Mouse (Mus musculus): ENCODE results near the gene Zfp386. TPM values are rescaled to one million over a fixed set of nuclear protein-coding genes. Genes with fewer than 3 reads are reported as not detected.

Zfp386 gene
- total and polyA plus RNA-seq, 2 experiments from 2014 or later: 30.5 to 33.3 TPM

GRCm38 (mm10) chr12:116048766-116049165 lies 1.2 kb downstream of the Zfp386 start:
- no peak overlapping the region for H3K27ac ChIP-seq
- TF ChIP-seq CTCF (IDR thresholded peaks at IDR 0.05; ENCODE audit: low read depth): no peak

GRCm38 (mm10) chr12:116049236-116049635 lies 1.7 kb downstream of the Zfp386 start:
- Histone ChIP-seq H3K9me3 (ENCODE audit: low read length) (no peaks in the 10 kb centered on the region), H3K36me3 (ENCODE audit: insufficient read depth, low read length) (no peaks in the 10 kb centered on the region), H3K27me3 (ENCODE audit: insufficient read depth, low read length) (no peaks in the 10 kb centered on the region), H3K4me3 (ENCODE audit: low read length) (peak overlapping the region; percentile 90; the same call in 1 of the 2 replicates), H3K4me1 (ENCODE audit: insufficient read depth, low read length) (peaks cover 5% of the 10 kb centered on the region; the same call in 1 of the 2 replicates), H3K27ac (no peak overlapping the region), H3K9ac (replicated peaks; ENCODE audit: low read length) (peak overlapping the region; percentile 95; the same call in 1 of the 2 replicates), H3K4me2 (ENCODE audit: low read depth, low read length) (peak overlapping the region; percentile 57)
- TF ChIP-seq CTCF (IDR thresholded peaks at IDR 0.05; ENCODE audit: low read depth): no peak
- 86% methylated on average over 3 of the region's 3 CpGs for WGBS
- no peak for ATAC-seq
- no peak for DNase-seq (ENCODE audit: low spot score)

More at GRCm38 (mm10) chr12:116048766-116049165, 1.2 kb downstream of the Zfp386 start:
- WGBS: 70% methylated on average over 7 of the region's 7 CpGs
- peak overlapping the region; percentile 90 for H3K4me3 ChIP-seq (ENCODE audit: low read length)
- peaks cover 5% of the 10 kb centered on the region; the same call in 1 of the 2 replicates for H3K4me1 ChIP-seq (ENCODE audit: insufficient read depth, low read length)
- no peaks in the 10 kb centered on the region for H3K27me3 ChIP-seq (ENCODE audit: insufficient read depth, low read length)
- peak overlapping the region; percentile 95 for H3K9ac ChIP-seq (replicated peaks; ENCODE audit: low read length)
- no peaks in the 10 kb centered on the region for H3K9me3 ChIP-seq (ENCODE audit: low read length)
- H3K4me2 ChIP-seq (ENCODE audit: low read depth, low read length): peak overlapping the region; percentile 57
- DNase-seq (ENCODE audit: low spot score): no peak
- no peaks in the 10 kb centered on the region for H3K36me3 ChIP-seq (ENCODE audit: insufficient read depth, low read length)
- no peak for ATAC-seq

GRCm38 (mm10) chr12:116049701-116050100 lies 2.2 kb downstream of the Zfp386 start:
- DNase-seq (ENCODE audit: low spot score) (peak; percentile 19), ATAC-seq (no peak)
- H3K27ac ChIP-seq: no peak overlapping the region
- 88% methylated on average over 6 of the region's 6 CpGs for WGBS
- TF ChIP-seq CTCF (IDR thresholded peaks at IDR 0.05; ENCODE audit: low read depth): peak; percentile 60
- H3K4me3 ChIP-seq (ENCODE audit: low read length): no peak overlapping the region
- no peaks in the 10 kb centered on the region for H3K9me3 ChIP-seq (ENCODE audit: low read length)
- peaks cover 4% of the 10 kb centered on the region; the same call in 1 of the 2 replicates for H3K36me3 ChIP-seq (ENCODE audit: insufficient read depth, low read length)
- peaks cover 5% of the 10 kb centered on the region; the same call in 1 of the 2 replicates for H3K4me1 ChIP-seq (ENCODE audit: insufficient read depth, low read length)
- H3K4me2 ChIP-seq (ENCODE audit: low read depth, low read length): no peak overlapping the region
- no peak overlapping the region for H3K9ac ChIP-seq (replicated peaks; ENCODE audit: low read length)
- no peaks in the 10 kb centered on the region for H3K27me3 ChIP-seq (ENCODE audit: insufficient read depth, low read length)

DNA sequence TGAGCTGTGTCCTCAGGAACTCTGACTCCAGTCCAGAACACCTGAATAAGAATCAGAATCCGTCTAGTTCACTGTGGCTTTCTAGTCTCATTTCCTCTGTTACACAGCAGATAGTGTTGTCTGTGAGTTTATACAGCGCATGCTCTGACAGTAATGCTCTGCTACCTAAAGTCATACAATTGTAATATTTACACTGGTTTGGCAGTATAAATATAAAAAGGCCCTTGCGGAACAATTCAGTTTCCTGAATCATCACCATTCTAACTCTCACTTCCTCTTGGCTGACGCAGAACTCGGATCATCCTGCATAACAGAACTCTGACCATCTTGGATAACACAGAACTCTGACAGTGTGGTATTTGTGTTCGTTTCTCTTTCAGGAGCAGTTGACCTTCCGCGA lies 6.8 kb downstream of the Zfp386 start:
- Histone ChIP-seq H3K27ac (no peak overlapping the region), H3K36me3 (ENCODE audit: insufficient read depth, low read length) (peaks cover 34% of the 10 kb centered on the region), H3K4me3 (ENCODE audit: low read length) (no peak overlapping the region), H3K9me3 (ENCODE audit: low read length) (0 out of 2 replicates have a peak, but pooled peaks cover 7% of the 10 kb centered on the region), H3K9ac (replicated peaks; ENCODE audit: low read length) (no peak overlapping the region), H3K4me1 (ENCODE audit: insufficient read depth, low read length) (no peaks in the 10 kb centered on the region), H3K4me2 (ENCODE audit: low read depth, low read length) (no peak overlapping the region), H3K27me3 (ENCODE audit: insufficient read depth, low read length) (no peaks in the 10 kb centered on the region)
- DNase-seq (ENCODE audit: low spot score): no peak
- TF ChIP-seq CTCF (IDR thresholded peaks at IDR 0.05; ENCODE audit: low read depth): no peak
- ATAC-seq: no peak
- 94% methylated on average over 8 of the region's 8 CpGs for WGBS

DNA sequence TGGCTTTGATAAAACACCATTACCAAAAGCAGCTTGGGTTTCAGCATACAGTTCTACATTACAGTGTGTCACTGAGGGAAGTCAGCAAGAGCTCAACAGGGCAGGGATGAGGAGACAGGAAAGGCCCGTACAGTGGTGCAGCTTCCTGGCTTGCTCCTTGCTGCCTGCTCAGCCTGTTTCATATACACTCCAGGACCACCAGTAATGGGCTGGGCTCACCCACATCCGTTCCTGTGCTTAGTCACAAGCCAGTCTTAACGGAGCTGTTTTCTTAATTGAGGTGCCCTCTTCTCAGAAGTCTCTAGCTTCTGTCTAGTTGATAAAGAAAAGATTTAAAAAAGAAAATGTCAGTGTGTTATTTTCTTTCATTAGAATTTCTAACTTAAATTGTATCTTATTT lies 8.6 kb downstream of the Zfp386 start:
- Histone ChIP-seq H3K36me3 (ENCODE audit: insufficient read depth, low read length) (peaks cover 47% of the 10 kb centered on the region), H3K27me3 (ENCODE audit: insufficient read depth, low read length) (no peaks in the 10 kb centered on the region), H3K4me2 (ENCODE audit: low read depth, low read length) (no peak overlapping the region), H3K27ac (no peak overlapping the region), H3K9me3 (ENCODE audit: low read length) (peaks cover 14% of the 10 kb centered on the region), H3K4me1 (ENCODE audit: insufficient read depth, low read length) (no peaks in the 10 kb centered on the region), H3K9ac (replicated peaks; ENCODE audit: low read length) (no peak overlapping the region), H3K4me3 (ENCODE audit: low read length) (no peak overlapping the region)
- TF ChIP-seq CTCF (IDR thresholded peaks at IDR 0.05; ENCODE audit: low read depth): no peak
- DNase-seq (ENCODE audit: low spot score) (no peak), ATAC-seq (no peak)
- 97% methylated on average over 3 of the region's 3 CpGs for WGBS

- peaks cover 14% of the 10 kb centered on the region for H3K9me3 ChIP-seq (ENCODE audit: low read length)
- TF ChIP-seq CTCF (IDR thresholded peaks at IDR 0.05; ENCODE audit: low read depth): no peak
- no peak for DNase-seq (ENCODE audit: low spot score)
- H3K36me3 ChIP-seq (ENCODE audit: insufficient read depth, low read length): peaks cover 37% of the 10 kb centered on the region
- H3K9ac ChIP-seq (replicated peaks; ENCODE audit: low read length): no peak overlapping the region
- no peak for ATAC-seq
- H3K4me2 ChIP-seq (ENCODE audit: low read depth, low read length): no peak overlapping the region
- no peaks in the 10 kb centered on the region for H3K4me1 ChIP-seq (ENCODE audit: insufficient read depth, low read length)
- no peaks in the 10 kb centered on the region for H3K27me3 ChIP-seq (ENCODE audit: insufficient read depth, low read length)
- no peak overlapping the region for H3K4me3 ChIP-seq (ENCODE audit: low read length)
- no peak overlapping the region for H3K27ac ChIP-seq
- WGBS: 97% methylated on average over 5 of the region's 5 CpGs
Observed at GRCm38 (mm10) chr12:116061561-116062193, 14.2 kb downstream of the Zfp386 start.

DNA sequence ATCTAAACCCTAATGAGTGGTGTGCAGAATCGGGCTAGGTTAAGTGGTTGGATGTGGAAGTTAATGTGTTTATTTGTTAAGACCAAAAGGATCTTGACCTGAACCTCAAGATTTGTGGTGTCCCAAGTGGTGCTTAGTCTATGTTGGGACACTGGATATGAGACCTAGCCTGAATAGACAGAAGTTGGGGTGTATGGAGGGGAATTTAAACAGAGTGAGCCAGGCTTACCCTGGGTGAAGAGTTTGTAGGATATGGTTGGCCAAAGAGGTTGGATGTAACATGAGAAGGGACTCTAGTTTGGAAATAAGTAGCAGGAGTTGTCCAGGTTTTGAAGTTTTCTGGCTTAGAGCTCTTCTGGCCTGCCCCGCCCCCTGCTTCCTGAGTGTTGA lies 14.7 kb downstream of the Zfp386 start:
- Histone ChIP-seq H3K36me3 (ENCODE audit: insufficient read depth, low read length) (peaks cover 31% of the 10 kb centered on the region), H3K27me3 (ENCODE audit: insufficient read depth, low read length) (no peaks in the 10 kb centered on the region), H3K9ac (replicated peaks; ENCODE audit: low read length) (no peak overlapping the region), H3K27ac (no peak overlapping the region), H3K4me2 (ENCODE audit: low read depth, low read length) (no peak overlapping the region), H3K4me3 (ENCODE audit: low read length) (no peak overlapping the region), H3K9me3 (ENCODE audit: low read length) (peaks cover 14% of the 10 kb centered on the region), H3K4me1 (ENCODE audit: insufficient read depth, low read length) (no peaks in the 10 kb centered on the region)
- DNase-seq (ENCODE audit: low spot score): no peak
- ATAC-seq: no peak
- WGBS: 92% methylated on average over 2 of the region's 2 CpGs
- no peak for TF ChIP-seq CTCF (IDR thresholded peaks at IDR 0.05; ENCODE audit: low read depth)
